Mouse (Mus musculus) G1E-ER4 (cell line): ENCODE data around the gene Ttc33. TPM values are rescaled to one million over a fixed set of nuclear protein-coding genes. Genes with fewer than 3 reads are reported as not detected.

Source experiments
- GATA1 ChIP-seq: IDR thresholded peaks from one replicate; pipeline ENCODE4 v1.8.0; 2012; ENCODE audit warnings: low read length, inconsistent platforms
- polyA plus RNA-seq: library from polyadenylated mRNA; stranded (reverse); fragments of >175 nt; gene quantifications from 2 replicates; pipeline ENCODE4 v1.2.3, GENCODE M21; 2012

Gene Ttc33
- polyA plus RNA-seq, 1 experiment, result 1.9 TPM

DNA sequence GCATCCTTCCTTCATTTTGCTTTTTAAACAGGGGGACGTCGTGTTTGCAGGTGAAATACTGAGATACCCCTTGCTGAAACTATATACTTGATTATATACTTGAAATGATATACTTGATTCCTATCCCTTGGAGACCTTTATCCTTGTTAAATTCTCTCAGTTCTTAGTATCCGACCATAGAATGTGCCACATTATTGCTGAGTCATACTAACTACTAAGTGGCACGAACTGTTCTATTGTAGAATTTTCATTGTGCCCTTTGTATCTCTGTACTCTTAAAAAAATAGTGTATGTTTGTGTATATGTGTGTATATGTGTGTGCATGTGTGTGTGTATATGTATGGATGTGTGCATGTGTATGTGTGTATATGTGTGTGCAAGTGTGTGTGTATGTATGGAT, 29.0 kb upstream of the Ttc33 start:
- TF ChIP-seq GATA1, result no peak

DNA sequence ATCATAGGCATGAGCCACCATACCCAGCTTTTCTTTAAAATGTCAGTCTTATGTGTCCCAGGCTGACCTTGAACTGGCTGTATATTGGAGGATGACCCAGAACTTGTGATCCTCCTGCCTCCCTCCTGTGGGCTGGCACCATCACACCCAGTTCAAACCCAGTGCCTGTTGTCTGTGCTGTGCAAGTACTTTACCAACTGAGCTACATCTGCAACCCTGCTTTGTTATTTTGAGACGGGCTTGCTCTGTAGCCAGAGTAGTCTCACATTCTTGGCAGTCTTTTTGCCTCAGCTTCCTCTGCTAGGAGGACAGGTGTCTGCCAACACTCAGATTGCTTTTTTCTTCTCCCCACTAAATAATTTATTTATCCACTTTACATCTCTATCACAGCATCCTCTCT, 27.9 kb upstream of the Ttc33 start:
- TF ChIP-seq GATA1, result no peak

DNA sequence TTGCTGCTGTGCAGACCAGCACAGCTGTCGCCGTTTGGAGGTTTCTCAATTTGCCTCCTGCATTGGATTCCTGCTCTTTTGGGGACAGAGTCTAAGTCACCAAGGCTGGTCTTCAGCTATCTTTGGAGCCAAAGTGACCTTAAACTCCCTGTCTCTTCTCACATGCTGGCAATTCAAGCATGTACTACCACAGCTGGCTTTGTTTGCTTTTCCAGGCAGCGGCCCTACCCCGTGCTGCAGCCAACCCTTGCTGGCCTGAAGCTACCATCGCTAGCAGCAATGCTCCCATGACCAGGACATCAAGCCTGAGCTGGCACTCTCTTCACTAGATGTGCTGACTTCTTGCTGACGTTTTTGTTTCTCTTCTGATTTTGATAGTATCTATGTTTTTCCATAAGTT, 26.5 kb upstream of the Ttc33 start:
- no peak for TF ChIP-seq GATA1

DNA sequence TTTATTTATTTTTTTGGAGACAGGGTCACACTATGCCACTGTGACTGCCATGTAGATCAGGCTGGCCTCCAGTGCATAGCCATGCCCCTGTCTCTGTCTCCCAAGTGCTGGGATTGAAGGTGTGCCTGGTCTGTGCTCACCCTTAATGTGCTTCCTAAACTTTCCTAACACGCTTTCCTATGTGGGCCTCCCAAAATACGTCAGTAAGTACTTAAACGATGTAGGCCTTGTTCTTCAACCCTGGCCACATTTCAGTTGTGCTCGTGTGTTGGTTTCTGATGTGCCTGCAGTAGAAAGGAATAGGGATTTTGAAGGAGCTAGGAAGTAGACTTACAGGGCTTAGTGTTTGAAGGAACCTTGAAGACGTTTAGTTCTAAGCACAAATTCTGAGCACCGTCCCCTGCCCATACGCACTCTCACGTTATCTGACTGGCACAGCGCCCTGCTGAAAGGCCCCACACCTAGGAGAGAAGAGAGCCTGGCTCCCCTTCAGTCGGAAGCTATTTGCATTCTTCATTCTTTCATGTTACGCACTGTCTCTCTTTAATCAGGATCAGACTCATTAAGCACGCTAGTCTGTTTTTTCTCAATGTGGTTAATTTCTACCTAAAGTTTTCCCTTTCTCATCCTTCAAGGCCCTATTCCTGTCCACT, 20.1 kb upstream of the Ttc33 start:
- TF ChIP-seq GATA1, result no peak

DNA sequence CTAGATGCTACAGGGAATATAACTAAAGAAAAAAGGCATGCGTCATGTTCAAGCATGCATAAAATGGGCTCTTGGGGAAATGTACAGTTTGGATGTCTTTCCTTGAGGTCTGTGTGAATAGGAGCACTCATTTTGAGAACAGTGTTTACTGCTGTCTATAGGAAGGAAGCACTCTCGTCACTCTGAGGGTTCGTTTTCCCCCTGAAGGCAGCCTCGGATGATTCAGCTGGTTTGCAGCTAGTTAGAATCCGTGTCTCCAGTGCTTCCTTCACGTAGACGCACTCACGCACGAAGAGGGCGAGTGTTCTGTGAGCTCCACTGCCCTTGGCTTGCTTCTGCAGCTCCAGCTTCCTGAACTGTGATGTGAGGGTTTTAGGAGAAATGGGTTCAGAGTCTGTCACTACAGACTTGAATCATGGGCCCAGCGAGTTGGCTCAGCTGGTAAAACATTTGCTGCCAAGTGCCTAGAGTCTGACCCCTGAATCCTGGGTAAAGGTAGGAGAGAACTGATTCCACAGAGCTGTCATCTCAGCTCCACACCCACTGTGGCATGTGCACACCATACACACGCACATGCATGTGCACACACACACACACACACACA, 12.0 kb upstream of the Ttc33 start:
- no peak for TF ChIP-seq GATA1

DNA sequence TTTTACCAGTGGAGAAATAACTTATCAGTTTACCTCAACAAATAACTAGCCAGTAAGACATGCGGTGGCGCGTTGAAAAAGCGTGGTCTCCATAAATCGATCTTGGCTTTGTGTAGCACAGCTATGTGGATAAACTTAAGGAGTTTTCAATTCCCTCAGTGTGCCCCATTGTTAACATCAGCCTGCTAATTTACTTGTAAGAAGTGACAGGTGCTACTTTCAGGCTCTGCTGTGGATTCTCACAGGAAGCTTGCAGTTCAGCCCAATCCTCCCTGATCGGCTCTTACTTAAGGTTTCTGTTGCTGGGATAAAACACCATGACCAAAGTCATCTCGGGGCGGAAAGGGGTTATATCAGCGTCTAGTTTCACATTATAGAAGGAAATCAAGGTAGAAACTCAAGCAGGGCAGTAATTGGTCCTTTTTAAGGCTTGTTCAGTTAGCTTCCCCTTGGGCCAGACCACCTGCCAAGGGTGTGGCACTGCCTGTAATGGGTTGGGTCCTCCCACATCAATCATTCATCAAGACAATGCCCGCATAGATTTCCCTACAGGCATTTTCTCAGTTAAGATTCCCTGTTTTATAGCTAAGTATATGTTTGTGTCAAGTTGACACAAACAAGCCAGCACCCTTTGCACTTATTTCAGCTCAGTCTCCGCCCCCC, 526 bp upstream of the Ttc33 start:
- TF ChIP-seq GATA1, result no peak

DNA sequence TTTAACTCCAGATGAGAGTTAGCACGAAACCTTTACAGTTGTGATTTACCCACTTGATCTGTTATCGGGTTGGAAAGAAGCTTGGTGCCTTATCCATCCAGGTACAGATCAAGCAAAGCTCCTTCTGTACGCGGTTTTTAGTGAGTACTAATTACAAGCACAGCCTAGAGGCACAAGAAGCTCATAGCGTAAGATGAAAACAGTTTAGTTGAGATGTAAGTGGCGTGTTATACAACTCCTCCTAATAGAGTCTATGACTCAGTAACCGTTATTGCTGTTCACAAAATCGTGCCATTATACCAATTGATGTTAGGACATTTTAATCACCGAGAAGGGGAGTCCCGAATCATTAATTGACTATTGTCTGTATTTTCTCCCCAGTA, 959 bp downstream of the Ttc33 start:
- TF ChIP-seq GATA1, result no peak

DNA sequence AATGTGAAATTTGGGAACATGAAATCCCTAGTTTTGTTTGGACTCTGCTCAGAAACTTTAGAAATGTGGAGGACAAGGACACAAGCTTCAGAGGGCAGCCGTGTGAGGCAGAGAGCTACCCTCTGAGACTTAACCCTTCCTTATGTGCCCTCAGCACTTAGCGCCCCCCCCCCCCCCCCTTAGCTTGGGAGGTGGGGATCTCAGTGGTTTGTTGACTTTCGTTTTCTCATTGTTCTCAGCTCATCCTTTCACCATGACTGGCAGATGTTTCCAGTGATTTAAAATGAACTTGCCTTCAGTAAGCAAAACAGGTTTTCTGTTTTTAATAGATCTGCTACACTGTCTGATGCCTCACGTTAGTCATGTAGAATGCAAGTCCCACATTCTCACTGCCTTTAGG, 1.8 kb downstream of the Ttc33 start:
- no peak for TF ChIP-seq GATA1

DNA sequence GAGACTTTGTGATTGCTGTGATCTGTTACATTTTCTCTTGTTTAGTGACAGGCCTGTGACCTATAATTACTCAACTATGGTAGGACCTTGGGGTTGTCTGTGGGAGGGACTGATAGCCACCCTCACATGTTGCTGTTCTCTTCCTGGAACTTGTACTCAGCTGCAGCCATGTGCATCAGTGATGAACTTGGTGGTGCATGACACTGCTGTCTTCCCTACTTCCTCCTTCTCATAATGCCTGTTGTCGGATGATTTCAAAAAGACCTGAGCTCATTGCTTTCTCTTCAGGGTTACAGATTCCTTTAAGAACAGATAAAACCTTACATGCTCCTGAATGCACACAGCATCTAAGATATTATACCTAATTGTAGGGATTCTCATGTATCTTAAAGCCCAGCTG, 2.7 kb downstream of the Ttc33 start:
- TF ChIP-seq GATA1, result no peak

DNA sequence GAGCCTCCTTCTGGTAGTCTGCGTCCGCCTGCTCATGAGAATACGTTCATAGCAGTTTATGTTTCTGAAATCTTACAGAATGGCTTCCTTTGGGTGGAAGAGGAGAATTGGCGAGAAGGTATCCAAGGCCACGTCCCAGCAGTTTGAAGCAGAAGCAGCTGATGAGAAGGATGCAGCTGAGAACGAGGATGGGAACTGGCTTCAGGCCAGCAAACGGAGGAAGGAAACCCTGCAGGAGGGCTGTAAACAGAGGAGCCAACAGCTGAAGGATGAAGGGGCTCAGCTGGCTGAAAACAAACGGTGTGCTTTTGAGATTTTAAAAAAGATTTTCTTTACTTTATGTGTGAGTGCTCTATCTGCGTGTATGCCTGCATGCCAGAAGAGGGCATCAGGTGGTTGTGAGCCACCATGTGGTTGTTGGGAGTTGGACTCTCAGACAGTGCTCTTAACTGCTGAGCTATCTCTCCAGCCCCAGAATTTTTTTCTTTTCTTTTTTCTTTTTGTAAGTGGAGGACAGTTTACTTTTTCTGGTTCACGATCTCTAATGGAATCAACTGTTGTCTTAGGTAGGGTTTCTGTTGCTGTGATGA, 4.3 kb downstream of the Ttc33 start:
- TF ChIP-seq GATA1, result no peak

DNA sequence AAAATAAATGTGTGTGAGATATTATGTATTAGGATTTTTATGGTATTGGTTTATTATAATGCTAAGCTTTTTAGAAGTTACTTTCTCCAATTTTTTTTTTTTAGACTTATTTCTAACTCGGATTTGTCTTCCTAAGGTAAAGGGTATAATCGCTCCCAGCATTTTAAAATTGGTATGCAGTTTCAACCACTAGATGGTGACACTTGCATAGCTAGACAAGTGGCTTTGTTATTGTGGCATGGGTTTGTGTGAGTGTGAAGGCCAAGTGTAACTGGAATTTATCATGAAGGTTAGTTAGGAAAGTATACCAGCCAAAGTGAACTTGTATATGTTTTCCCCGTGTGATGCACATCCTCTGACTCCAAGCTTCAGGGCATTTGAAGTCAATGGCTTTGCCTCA, 8.5 kb downstream of the Ttc33 start:
- no peak for TF ChIP-seq GATA1

DNA sequence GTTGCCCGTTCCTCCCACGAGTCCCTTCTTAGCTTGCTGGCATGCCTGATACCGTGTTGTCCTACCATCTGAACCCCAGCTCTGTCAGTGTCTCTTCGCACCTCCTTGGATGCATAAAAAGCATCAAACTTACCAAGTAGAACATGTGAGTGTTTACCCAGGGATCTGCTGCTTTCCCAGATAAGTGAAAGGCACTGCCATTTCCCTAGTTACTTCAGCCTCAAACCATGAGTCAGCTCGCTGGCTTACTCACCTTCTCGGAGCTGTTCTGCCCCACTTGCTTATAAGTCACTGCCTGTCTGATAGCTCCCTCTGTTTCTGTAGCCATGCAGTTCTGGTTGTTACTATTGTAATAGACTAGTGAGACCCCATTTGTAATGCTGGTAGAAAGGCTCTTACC, 9.1 kb downstream of the Ttc33 start:
- no peak for TF ChIP-seq GATA1

DNA sequence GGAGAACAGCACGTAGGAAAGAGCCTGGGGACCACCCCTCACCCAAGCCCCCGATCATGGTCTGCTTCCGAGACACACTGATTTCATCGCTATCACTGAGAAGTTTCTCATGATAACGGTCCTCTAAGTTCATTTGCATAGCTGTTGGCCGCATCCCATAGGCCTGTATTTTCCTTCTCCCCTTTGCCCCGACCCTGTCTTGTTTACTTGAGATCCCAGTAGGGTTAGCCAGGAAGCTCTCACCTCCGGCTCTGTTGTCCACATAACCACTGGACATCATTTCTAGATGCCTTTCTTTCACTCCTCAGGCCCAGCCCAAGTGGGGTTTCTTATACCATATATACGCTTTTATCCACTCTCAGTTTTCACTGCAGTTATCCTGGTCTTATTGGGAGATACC, 9.6 kb downstream of the Ttc33 start:
- no peak for TF ChIP-seq GATA1

DNA sequence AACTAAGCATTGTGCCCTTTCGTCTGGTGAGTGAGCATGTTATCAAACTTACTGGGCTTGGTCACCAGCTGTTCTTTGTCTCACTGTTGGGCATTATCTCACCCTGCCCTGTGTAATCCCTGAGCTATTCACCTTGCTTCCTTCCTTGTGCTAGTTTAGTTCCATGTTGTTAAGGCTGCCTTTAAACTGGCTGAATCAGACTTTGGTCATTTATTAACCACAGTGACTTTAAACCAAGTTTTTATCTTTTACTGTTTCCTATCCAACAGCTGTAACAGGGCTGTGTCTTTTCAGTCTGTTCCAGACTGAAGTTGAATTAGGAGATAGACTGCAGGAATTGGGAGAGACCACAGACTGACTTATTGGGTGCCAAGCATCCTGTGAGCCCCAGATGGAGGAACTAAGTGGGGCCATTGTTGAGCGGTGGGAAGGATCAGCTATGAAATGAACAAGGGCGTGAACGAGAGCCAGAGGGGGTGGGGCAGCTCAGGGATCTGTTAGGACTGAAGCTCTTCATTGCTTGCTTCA, 10.7 kb downstream of the Ttc33 start:
- peak; percentile 64 for TF ChIP-seq GATA1

DNA sequence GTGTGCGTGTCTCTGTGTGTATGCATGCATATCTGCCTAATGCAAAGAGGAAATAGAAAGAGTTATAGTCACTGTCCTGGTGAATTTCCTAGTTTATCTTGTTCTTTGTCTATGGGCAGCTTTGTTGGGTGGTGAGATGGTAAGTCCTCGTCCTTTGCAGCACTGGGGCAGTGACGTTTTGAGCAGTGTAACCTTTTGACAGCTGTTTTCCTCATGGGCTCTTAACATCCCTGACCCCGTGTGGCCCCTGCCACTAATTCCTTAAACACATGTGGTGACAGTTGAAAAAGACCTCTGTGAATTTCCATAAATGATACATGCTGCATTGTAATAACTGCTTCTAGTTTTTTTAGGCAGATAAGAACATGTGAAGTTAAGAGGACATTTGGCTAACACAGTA, 11.4 kb downstream of the Ttc33 start:
- TF ChIP-seq GATA1, result no peak

DNA sequence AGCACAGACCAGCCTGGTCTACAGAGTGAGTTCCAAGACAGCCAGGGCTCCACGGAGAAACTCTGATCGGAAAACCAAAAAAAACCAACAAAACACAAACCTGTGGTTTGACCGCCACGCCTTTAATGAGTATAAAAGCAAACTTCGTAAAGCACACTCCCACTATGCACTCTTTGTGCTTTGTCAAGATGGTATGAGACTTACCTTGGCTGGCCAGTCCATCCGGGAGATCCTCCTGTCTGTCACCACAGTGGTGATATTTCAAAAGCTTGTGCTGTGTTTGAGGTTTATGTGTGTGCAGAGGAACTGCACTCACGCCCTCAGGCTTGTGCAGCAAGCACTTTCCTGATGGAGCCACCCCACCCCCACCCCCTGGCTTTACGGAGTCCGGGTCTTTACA, 19.9 kb downstream of the Ttc33 start:
- TF ChIP-seq GATA1, result no peak
